Mouse (Mus musculus) gastrocnemius, postnatal 25 days (tissue): Measurements from ENCODE around the gene Mafg. TPM values are rescaled to one million over a fixed set of nuclear protein-coding genes. Genes with fewer than 3 reads are reported as not detected.
"Not testable (repeated sequence)": the region's sequence is repeated elsewhere in the genome, so short reads cannot be mapped to it uniquely, and the experiment has no call there.

ENCODE experiments used
- DNase-seq: peaks from one replicate; pipeline ENCODE4 v3.0.0; 2022
- microRNA-seq, 2 experiments: library from miRNA; unstranded; fragments of <30 nt; microRNA quantifications; one replicate each; pipeline ENCODE4 v1.2.0; 2021; ENCODE audit warnings: borderline replicate concordance in 2 of 2
- total RNA-seq, 2 experiments: library from RNA; stranded (reverse); gene quantifications; 1 replicate in 1 of 2; 2 replicates in 1 of 2; pipeline ENCODE4 v1.2.3; 2021

Gene Mafg
- total RNA-seq, 2 experiments from 2014 or later, result 41.8 to 47.1 TPM

GRCm38 (mm10) chr11:120597240-120598235 is 35.9 kb downstream of the Mafg start:
- no peak for DNase-seq

GRCm38 (mm10) chr11:120588531-120588930 is 44.9 kb downstream of the Mafg start:
- no peak for DNase-seq

GRCm38 (mm10) chr11:120583937-120584336 is 49.5 kb downstream of the Mafg start:
- DNase-seq, result no peak

- not testable (repeated sequence) for DNase-seq
These were observed 50.5 kb downstream of the Mafg start for GRCm38 (mm10) chr11:120582982-120583293.

- no peak for DNase-seq
These were observed 51.0 kb downstream of the Mafg start for GRCm38 (mm10) chr11:120582268-120582981.

GRCm38 (mm10) chr11:120581490-120582267 is 51.7 kb downstream of the Mafg start, which contains the start of gene Arhgdia:
Arhgdia (minus strand) TSS chr11:120581624.
- DNase-seq, result peak; percentile 88

GRCm38 (mm10) chr11:120580871-120581331 is 52.5 kb downstream of the Mafg start:
- peak; percentile 48 for DNase-seq

GRCm38 (mm10) chr11:120580190-120580589 is 53.2 kb downstream of the Mafg start:
- DNase-seq, result no peak

- peak; percentile 50 for DNase-seq
These were observed 53.9 kb downstream of the Mafg start for GRCm38 (mm10) chr11:120579316-120580107.

GRCm38 (mm10) chr11:120578694-120579243 is 54.6 kb downstream of the Mafg start:
- no peak for DNase-seq

- peak; percentile 19 for DNase-seq
These were observed 55.2 kb downstream of the Mafg start for GRCm38 (mm10) chr11:120578024-120578693.

GRCm38 (mm10) chr11:120577211-120578023 is 56.0 kb downstream of the Mafg start:
- no peak for DNase-seq

- DNase-seq, result no peak
These were observed 56.9 kb downstream of the Mafg start for GRCm38 (mm10) chr11:120576365-120576981.

GRCm38 (mm10) chr11:120575940-120576339 is 57.5 kb downstream of the Mafg start:
- DNase-seq, result no peak

Small RNA genes within 50 kb of the gene (microRNA-seq; reads per million reads assigned to microRNA genes)
- gene Mir6936, result 0 reads per million in 2 experiments

Other genes starting within 250 kb of the Mafg start
- 10 to 100 TPM; 67.9 to 72.7 TPM for gene Nploc4, start 195.9 kb downstream of the Mafg start, total RNA-seq
- gene Tspan10, start 191.0 kb downstream of the Mafg start, total RNA-seq, result 1 to 10 TPM in 1 of 2 experiments, under 1 TPM in 1; 0.54 to 1.1 TPM
- gene Pde6g, start 180.1 kb downstream of the Mafg start, total RNA-seq, result under 1 TPM in 1 of 2 experiments, not detected in 1; 0.83 TPM
- 10 to 100 TPM; 23.3 to 25.0 TPM for gene Oxld1, start 175.5 kb downstream of the Mafg start, total RNA-seq
- 1 to 10 TPM; 5.8 to 7.6 TPM for gene Ccdc137, start 175.5 kb downstream of the Mafg start, total RNA-seq
- 1 to 10 TPM; 5.2 to 9.1 TPM for gene Arl16, start 166.0 kb downstream of the Mafg start, total RNA-seq
- 100 to 1,000 TPM; 156 to 166 TPM for gene Mrpl12, start 149.0 kb downstream of the Mafg start, total RNA-seq
- gene Slc25a10, start 141.8 kb downstream of the Mafg start, total RNA-seq, result 1 to 10 TPM; 3.2 to 8.7 TPM
- gene Gcgr, start 102.9 kb downstream of the Mafg start, total RNA-seq, result under 1 TPM in 1 of 2 experiments, not detected in 1; 0.31 TPM
- gene Mcrip1, start 83.9 kb downstream of the Mafg start, total RNA-seq, result 10 to 100 TPM; 21.4 to 23.7 TPM
- gene Ppp1r27, start 82.5 kb downstream of the Mafg start, total RNA-seq, result 100 to 1,000 TPM in 1 of 2 experiments, 10 to 100 TPM in 1; 92.3 to 377 TPM
- gene P4hb, start 60.3 kb downstream of the Mafg start, total RNA-seq, result 100 to 1,000 TPM; 192 to 198 TPM
- gene Arhgdia, start 52.0 kb downstream of the Mafg start, total RNA-seq, result 10 to 100 TPM; 80.1 to 95.2 TPM
- 10 to 100 TPM; 39.1 to 40.5 TPM for gene Alyref, start 35.2 kb downstream of the Mafg start, total RNA-seq
- 10 to 100 TPM; 50.7 to 51.6 TPM for gene Anapc11, start 35.2 kb downstream of the Mafg start, total RNA-seq
- not detected for gene Npb, start 25.1 kb downstream of the Mafg start, total RNA-seq
- 10 to 100 TPM; 30.7 to 34.7 TPM for gene Pcyt2, start 15.7 kb downstream of the Mafg start, total RNA-seq
- 1 to 10 TPM; 4.3 to 7.2 TPM for gene Sirt7, start 8.4 kb downstream of the Mafg start, total RNA-seq
- 1 to 10 TPM; 6.7 to 6.8 TPM for gene Pycr1, start 10.2 kb upstream of the Mafg start, total RNA-seq
- 100 to 1,000 TPM; 121 to 134 TPM for gene Myadml2, start 14.6 kb upstream of the Mafg start, total RNA-seq
- gene Notum, start 27.6 kb upstream of the Mafg start, total RNA-seq, result under 1 TPM in 1 of 2 experiments, not detected in 1; 0.18 TPM
- gene Aspscr1, start 39.4 kb upstream of the Mafg start, total RNA-seq, result 10 to 100 TPM; 25.8 to 28.8 TPM
- gene Cenpx, start 80.1 kb upstream of the Mafg start, total RNA-seq, result 10 to 100 TPM; 25.4 to 32.7 TPM
- gene Lrrc45, start 80.3 kb upstream of the Mafg start, total RNA-seq, result 1 to 10 TPM; 4.0 to 4.3 TPM
- gene Rac3, start 87.9 kb upstream of the Mafg start, total RNA-seq, result 1 to 10 TPM; 1.2 TPM
- gene Dcxr, start 93.7 kb upstream of the Mafg start, total RNA-seq, result 1 to 10 TPM; 5.8 to 6.0 TPM
- 10 to 100 TPM in 1 of 2 experiments, 1 to 10 TPM in 1; 9.6 to 16.9 TPM for gene Cbr2, start 98.5 kb upstream of the Mafg start, total RNA-seq
- gene Hmga1b, start 129.2 kb upstream of the Mafg start, total RNA-seq, result 10 to 100 TPM; 17.1 to 19.8 TPM
- 10 to 100 TPM in 1 of 2 experiments, 1 to 10 TPM in 1; 9.6 to 11.0 TPM for gene Rfng, start 150.6 kb upstream of the Mafg start, total RNA-seq
- 10 to 100 TPM; 50.3 to 53.0 TPM for gene Gps1, start 150.7 kb upstream of the Mafg start, total RNA-seq
- gene Dus1l, start 162.8 kb upstream of the Mafg start, total RNA-seq, result 10 to 100 TPM; 32.6 to 36.2 TPM
- 10 to 100 TPM; 11.1 to 59.9 TPM for gene Fasn, start 190.9 kb upstream of the Mafg start, total RNA-seq